Mouse (Mus musculus): ENCODE data around the gene Ppp1ca. TPM values are rescaled to one million over a fixed set of nuclear protein-coding genes. Genes with fewer than 3 reads are reported as not detected.

Ppp1ca gene
- polyA plus RNA-seq, 1 experiment from 2014 or later = 560 TPM

GRCm38 (mm10) chr19:4208563-4208962 lies 16.7 kb downstream of the Ppp1ca start:
- Histone ChIP-seq H3K36me3 (no peaks in the 10 kb centered on the region), H3K9me3 (no peaks in the 10 kb centered on the region), H3K27ac (replicated peaks) (no peak overlapping the region), H3K27me3 (peaks cover 18% of the 10 kb centered on the region), H3K4me2 (replicated peaks) (no peak overlapping the region), H3K9ac (replicated peaks) (no peak overlapping the region), H3K4me1 (peaks cover 5% of the 10 kb centered on the region), H3K4me3 (no peak overlapping the region)
- no peak for ATAC-seq (replicated peaks)
- WGBS = 71% methylated on average over 5 of the region's 5 CpGs

DNA sequence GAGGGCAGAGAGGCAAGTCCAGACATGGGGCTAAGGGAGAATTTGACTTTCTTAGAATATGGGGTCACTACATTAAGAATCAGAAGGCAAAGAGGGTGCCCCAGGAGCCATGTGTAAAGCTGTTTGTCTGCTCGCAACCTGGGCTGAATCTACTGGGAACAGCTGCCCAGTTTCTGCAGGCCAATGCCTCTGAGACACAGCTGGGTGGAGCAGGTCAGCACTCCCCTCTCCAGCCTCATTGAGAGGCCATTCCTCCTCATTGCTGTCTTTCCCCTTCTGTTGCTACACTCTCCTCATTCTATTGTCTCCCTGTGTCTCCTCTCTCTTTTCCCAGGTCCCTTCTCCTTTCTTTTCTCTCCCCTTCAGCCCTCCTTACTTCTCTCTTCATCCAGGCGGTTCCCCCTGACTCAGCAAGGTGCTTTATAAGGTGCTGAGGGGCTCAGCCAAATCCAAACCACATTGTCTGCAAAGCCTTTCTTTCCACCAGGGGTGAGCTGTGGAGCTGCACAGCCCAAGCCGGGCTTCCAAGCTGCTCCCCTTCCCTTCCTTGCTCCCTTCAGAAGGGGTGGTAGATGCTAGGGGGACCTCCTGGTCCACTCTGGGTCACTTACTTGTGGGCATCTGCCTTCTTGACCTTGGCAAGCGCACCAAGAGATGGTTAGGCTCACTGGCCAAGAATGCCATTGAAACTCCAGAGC lies 20.2 kb downstream of the Ppp1ca start:
- WGBS = 23% methylated on average over 4 of the region's 4 CpGs
- H3K27me3 ChIP-seq = peaks cover 49% of the 10 kb centered on the region
- H3K9ac ChIP-seq (replicated peaks) = no peak overlapping the region
- H3K4me1 ChIP-seq = peaks cover 30% of the 10 kb centered on the region
- H3K9me3 ChIP-seq = no peaks in the 10 kb centered on the region
- H3K27ac ChIP-seq (replicated peaks) = no peak overlapping the region
- no peak for ATAC-seq (replicated peaks)
- H3K36me3 ChIP-seq = no peaks in the 10 kb centered on the region
- no peak overlapping the region for H3K4me3 ChIP-seq
- H3K4me2 ChIP-seq (replicated peaks) = no peak overlapping the region

DNA sequence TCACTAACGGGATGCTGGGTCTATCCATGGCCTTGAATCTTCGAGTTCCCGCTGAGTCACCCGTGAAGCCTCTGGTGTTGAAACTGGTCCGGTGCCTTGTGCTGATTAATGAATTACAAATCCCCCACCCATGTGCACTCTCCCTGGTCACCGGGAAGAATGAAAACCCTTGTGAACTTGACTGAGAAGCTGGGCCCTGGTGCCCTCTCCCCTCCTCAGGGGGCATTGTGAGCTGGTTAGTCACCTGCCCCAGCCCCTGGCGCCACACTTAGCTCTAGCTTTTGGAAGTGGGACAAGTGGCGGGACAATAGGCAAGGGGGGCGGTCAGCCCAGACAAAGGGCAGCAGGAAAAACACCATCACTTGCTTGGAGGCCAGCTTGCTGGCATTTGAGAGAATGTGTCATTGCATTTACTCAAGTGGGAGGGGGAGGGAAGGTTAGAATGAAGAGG lies 21.7 kb downstream of the Ppp1ca start:
- Histone ChIP-seq H3K27ac (replicated peaks) (no peak overlapping the region), H3K27me3 (peaks cover 54% of the 10 kb centered on the region), H3K4me3 (peak overlapping the region; percentile 52; the same call in 1 of the 2 replicates), H3K4me2 (replicated peaks) (no peak overlapping the region; the same call in 1 of the 2 replicates), H3K4me1 (peaks cover 32% of the 10 kb centered on the region), H3K36me3 (no peaks in the 10 kb centered on the region), H3K9ac (replicated peaks) (no peak overlapping the region), H3K9me3 (no peaks in the 10 kb centered on the region)
- ATAC-seq (replicated peaks) = no peak
- 6% methylated on average over 9 of the region's 9 CpGs for WGBS

DNA sequence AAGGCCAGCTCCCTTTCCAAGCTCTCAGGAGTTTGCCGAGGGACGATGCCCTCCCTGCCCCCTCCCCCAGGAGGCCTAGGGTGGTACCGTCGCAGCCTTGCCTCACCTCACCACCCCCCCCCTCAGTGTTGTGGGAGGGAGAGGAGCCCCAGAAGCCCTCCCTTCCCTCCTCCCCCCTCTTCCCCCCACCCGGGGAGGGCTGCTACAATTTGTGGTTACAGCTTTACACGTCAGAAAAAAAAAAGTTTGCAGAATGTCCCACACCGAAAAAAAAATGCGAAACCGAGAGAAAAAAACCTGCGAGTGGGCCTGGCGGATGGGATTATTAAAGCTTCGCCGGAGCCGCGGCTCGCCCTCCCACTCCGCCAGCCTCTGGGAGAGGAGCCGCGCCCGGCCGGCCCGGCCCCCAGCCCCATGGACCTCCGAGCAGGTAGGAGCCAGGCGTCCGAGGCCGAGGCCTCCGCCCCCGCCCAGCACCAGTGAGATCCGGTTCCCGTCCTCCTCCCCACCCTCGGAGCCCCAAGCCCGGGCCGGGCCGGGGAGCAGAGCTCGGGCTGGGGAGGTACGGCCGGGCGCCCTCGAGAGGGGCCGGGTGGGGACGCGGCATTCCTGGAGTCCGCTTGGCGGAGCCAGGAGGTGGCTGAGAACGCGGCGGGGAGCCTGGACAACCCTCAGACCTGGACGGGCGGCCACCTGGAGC lies 22.4 kb downstream of the Ppp1ca start, which contains the start of the genes Clcf1 and AC109138.7:
TSS of gene Clcf1 (plus strand) at position 168 of the 700 bp plus-strand sequence.
TSS of gene AC109138.7 (plus strand) at position 287 of the 700 bp plus-strand sequence.
- Histone ChIP-seq H3K36me3 (no peaks in the 10 kb centered on the region), H3K4me1 (peaks cover 32% of the 10 kb centered on the region), H3K27ac (replicated peaks) (no peak within 1 kb of the TSS), H3K9me3 (no peaks in the 10 kb centered on the region), H3K4me2 (replicated peaks) (peak within 1 kb of the TSS; percentile 99), H3K9ac (replicated peaks) (peak within 1 kb of the TSS; percentile 55), H3K27me3 (peaks cover 54% of the 10 kb centered on the region), H3K4me3 (peak within 1 kb of the TSS; percentile 52)
- peak; percentile 57 for ATAC-seq (replicated peaks)
- 1% methylated on average over 43 of the region's 49 CpGs for WGBS

- ATAC-seq (replicated peaks) = 0 out of 2 replicates have a peak, but pooled peaks have one; percentile 38
Observed at GRCm38 (mm10) chr19:4214771-4215450, 23.0 kb downstream of the Ppp1ca start.

DNA sequence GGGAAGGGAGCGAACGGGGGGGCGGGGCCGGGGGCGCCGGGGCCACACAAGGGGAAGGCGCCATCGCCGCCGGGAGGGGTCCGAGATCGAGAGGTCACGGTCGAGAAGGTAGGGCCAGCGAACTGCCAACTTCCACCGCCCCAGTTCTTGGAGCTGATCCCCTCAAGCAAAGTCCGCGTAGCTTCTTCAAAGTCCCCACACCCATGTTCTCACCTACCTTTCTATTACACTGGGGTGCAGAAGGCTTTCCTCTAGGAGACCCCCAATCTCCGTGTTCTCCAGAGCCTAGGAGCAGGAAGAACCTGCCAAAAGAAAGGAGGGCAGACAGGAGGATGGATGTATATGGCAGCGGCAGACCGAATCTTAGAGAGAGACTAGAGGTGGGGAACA lies 23.6 kb downstream of the Ppp1ca start:
- Histone ChIP-seq H3K27ac (replicated peaks) (no peak overlapping the region), H3K9ac (replicated peaks) (peak overlapping the region; percentile 55), H3K4me2 (replicated peaks) (peak overlapping the region; percentile 99), H3K9me3 (no peaks in the 10 kb centered on the region), H3K4me1 (peaks cover 41% of the 10 kb centered on the region), H3K27me3 (peaks cover 54% of the 10 kb centered on the region), H3K36me3 (no peaks in the 10 kb centered on the region), H3K4me3 (peak overlapping the region; percentile 52)
- no peak for ATAC-seq (replicated peaks)
- 3% methylated on average over 19 of the region's 21 CpGs for WGBS

More at GRCm38 (mm10) chr19:4214771-4215450, 23.0 kb downstream of the Ppp1ca start:
- H3K4me1 ChIP-seq = peaks cover 36% of the 10 kb centered on the region
- peak overlapping the region; percentile 99 for H3K4me2 ChIP-seq (replicated peaks)
- H3K27me3 ChIP-seq = peaks cover 54% of the 10 kb centered on the region
- under 1% methylated on average over 72 of the region's 81 CpGs for WGBS
- no peaks in the 10 kb centered on the region for H3K9me3 ChIP-seq
- peak overlapping the region; percentile 55 for H3K9ac ChIP-seq (replicated peaks)
- peak overlapping the region; percentile 52 for H3K4me3 ChIP-seq
- no peak overlapping the region for H3K27ac ChIP-seq (replicated peaks)
- no peaks in the 10 kb centered on the region for H3K36me3 ChIP-seq

DNA sequence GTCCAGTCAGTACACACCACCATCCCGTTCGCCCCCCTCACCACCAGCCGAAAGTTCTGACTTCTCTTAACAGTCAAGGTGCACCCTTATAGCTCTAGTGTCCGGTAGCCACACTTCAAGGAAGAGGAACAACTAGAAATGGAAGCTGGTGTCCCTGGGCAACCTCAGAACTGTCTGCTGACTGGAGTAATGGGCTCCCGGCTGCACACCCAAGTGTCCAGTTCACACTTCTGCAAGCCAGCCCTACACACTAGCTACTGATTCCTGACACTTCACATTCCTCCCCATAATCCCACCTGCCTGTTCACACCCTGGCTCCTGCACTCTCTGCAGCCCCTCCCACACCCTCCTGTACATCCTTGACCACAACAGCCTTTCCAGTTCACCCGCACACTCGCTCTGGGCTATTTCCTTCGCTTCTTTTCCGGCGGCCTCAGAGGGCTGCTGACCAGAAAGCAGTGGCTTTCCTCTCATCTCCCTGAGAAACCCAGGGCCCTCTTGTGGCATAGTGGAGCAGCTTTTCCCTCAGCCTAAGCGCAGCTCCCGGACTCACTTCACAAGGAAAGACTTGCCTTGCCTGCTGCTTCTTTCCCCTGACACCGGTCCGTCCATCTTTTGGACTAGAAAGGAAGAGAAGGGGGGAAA lies 24.3 kb downstream of the Ppp1ca start:
- no peak for ATAC-seq (replicated peaks)
- Histone ChIP-seq H3K9ac (replicated peaks) (no peak overlapping the region), H3K9me3 (no peaks in the 10 kb centered on the region), H3K4me2 (replicated peaks) (no peak overlapping the region), H3K4me3 (no peak overlapping the region), H3K27me3 (peaks cover 54% of the 10 kb centered on the region), H3K36me3 (no peaks in the 10 kb centered on the region), H3K4me1 (peaks cover 43% of the 10 kb centered on the region), H3K27ac (replicated peaks) (no peak overlapping the region)
- 25% methylated on average over 14 of the region's 14 CpGs for WGBS

DNA sequence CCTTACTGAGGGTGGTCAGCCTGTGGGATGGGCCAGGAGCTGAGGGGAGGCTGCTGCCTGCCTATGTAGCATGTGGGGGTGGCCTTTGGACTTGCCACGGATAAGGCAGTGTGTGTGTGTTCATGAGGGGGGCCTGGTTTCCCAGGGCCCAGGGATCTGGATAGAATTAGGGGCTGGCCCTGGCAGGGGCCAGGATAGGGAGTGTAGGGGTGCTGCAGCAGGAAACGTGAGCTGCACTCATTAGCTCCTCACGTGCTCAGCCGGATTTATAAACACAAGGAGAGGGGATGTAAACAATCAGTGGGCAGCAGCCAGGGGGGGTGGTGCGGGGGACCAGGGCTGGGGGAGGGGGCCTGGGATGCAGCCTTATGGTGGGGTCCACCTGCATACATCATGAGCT lies 25.3 kb downstream of the Ppp1ca start:
- Histone ChIP-seq H3K9ac (replicated peaks) (no peak overlapping the region), H3K9me3 (no peaks in the 10 kb centered on the region), H3K36me3 (no peaks in the 10 kb centered on the region), H3K27ac (replicated peaks) (no peak overlapping the region), H3K4me1 (peaks cover 43% of the 10 kb centered on the region), H3K27me3 (peaks cover 45% of the 10 kb centered on the region), H3K4me2 (replicated peaks) (no peak overlapping the region), H3K4me3 (no peak overlapping the region)
- no peak for ATAC-seq (replicated peaks)
- 9% methylated on average over 5 of the region's 5 CpGs for WGBS

DNA sequence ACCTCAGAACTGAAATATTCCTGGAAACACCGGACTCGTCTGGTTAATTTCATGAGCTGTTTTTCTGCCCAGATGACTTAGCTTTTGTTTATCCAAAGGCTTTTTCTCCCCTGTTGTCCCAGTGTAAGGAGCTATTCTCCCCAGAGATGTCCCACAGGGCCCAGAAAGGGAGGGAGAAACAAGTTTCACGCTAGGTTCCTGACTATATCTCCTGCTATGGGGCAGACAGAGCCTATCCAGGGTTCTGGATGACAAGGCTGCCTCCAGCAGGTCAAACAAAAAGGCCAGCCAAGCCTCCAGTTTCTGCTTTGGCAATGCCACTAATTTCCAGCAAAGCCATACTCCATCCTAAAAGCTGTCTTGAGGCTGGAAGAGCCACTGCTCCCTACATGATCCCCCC lies 26.0 kb downstream of the Ppp1ca start:
- ATAC-seq (replicated peaks) = no peak
- Histone ChIP-seq H3K9me3 (no peaks in the 10 kb centered on the region), H3K9ac (replicated peaks) (no peak overlapping the region), H3K36me3 (no peaks in the 10 kb centered on the region), H3K27ac (replicated peaks) (no peak overlapping the region), H3K4me1 (peaks cover 43% of the 10 kb centered on the region), H3K27me3 (peaks cover 42% of the 10 kb centered on the region), H3K4me2 (replicated peaks) (no peak overlapping the region), H3K4me3 (no peak overlapping the region)
- WGBS = 35% methylated on average over 3 of the region's 3 CpGs

GRCm38 (mm10) chr19:4218293-4218692 lies 26.4 kb downstream of the Ppp1ca start:
- Histone ChIP-seq H3K9me3 (no peaks in the 10 kb centered on the region), H3K36me3 (no peaks in the 10 kb centered on the region), H3K4me2 (replicated peaks) (no peak overlapping the region), H3K9ac (replicated peaks) (no peak overlapping the region), H3K27ac (replicated peaks) (no peak overlapping the region), H3K4me1 (peaks cover 41% of the 10 kb centered on the region), H3K27me3 (peaks cover 39% of the 10 kb centered on the region), H3K4me3 (no peak overlapping the region)
- WGBS = 76% methylated on average over 11 of the region's 11 CpGs
- no peak for ATAC-seq (replicated peaks)

- Histone ChIP-seq H3K36me3 (no peaks in the 10 kb centered on the region), H3K4me2 (replicated peaks) (no peak overlapping the region), H3K4me1 (peaks cover 36% of the 10 kb centered on the region), H3K9ac (replicated peaks) (no peak overlapping the region), H3K27ac (replicated peaks) (no peak overlapping the region), H3K9me3 (no peaks in the 10 kb centered on the region), H3K4me3 (no peak overlapping the region), H3K27me3 (peaks cover 34% of the 10 kb centered on the region)
- ATAC-seq (replicated peaks) = no peak
- 71% methylated on average over 1 of the region's 1 CpGs for WGBS
Observed at GRCm38 (mm10) chr19:4218784-4219183, 26.9 kb downstream of the Ppp1ca start.
